Mouse (Mus musculus) stomach, embryonic 14.5 days (tissue): ENCODE measurements around the gene Rara. TPM values are rescaled to one million over a fixed set of nuclear protein-coding genes. Genes with fewer than 3 reads are reported as not detected.
A peak's percentile ranks its signal among the peaks of the same experiment; 100 is the strongest.

ENCODE experiments used
- ATAC-seq: fragments of 200-750 bp; cut with Nextera tagmentation; 2 replicates; pipeline ENCODE4 v1.8.0; 2017; ENCODE audit warnings: low read depth, moderate TSS enrichment; ENCODE audit not compliant: insufficient number of reproducible peaks, insufficient read depth, low FRiP score
- H3K27ac ChIP-seq: fragments of 300-500 bp; sonication (generic); 2 replicates; pipeline ENCODE4 v1.5.1; 2014; ENCODE audit warnings: mild to moderate bottlenecking, low read length, moderate library complexity, mixed read lengths
- H3K27me3 ChIP-seq: fragments of 300-500 bp; sonication (generic); 2 replicates; pipeline ENCODE4 v1.6.1; 2014; ENCODE audit warnings: low read length, control low read depth, mixed read lengths; ENCODE audit not compliant: control insufficient read depth, insufficient read depth
- H3K36me3 ChIP-seq: fragments of 300-500 bp; sonication (generic); 2 replicates; pipeline ENCODE4 v1.6.1; 2014; ENCODE audit warnings: mild to moderate bottlenecking, control low read depth, low read length, moderate library complexity, mixed read lengths; ENCODE audit not compliant: control insufficient read depth, insufficient read depth
- H3K4me1 ChIP-seq: fragments of 300-500 bp; sonication (generic); 2 replicates; pipeline ENCODE4 v1.6.1; 2014; ENCODE audit warnings: low read length, control low read depth, mixed read lengths; ENCODE audit not compliant: control insufficient read depth, insufficient read depth
- H3K4me2 ChIP-seq: fragments of 300-500 bp; sonication (generic); replicated peaks from 2 replicates; pipeline ENCODE4 v1.6.1; 2014; ENCODE audit warnings: low read depth, low read length, control low read depth
- H3K4me3 ChIP-seq: fragments of 300-500 bp; sonication (generic); 2 replicates; pipeline ENCODE4 v1.5.1; 2014; ENCODE audit warnings: low read depth, low read length, control low read depth
- H3K9ac ChIP-seq: fragments of 300-500 bp; sonication (generic); replicated peaks from 2 replicates; pipeline ENCODE4 v1.6.1; 2014; ENCODE audit warnings: low read depth, mild to moderate bottlenecking, control low read depth, low read length, moderate library complexity, mixed read lengths
- H3K9me3 ChIP-seq: fragments of 300-500 bp; sonication (generic); 2 replicates; pipeline ENCODE4 v1.6.1; 2016; ENCODE audit warnings: low read depth, low read length, control low read depth; ENCODE audit not compliant: control insufficient read depth
- WGBS: fragments of 180-500 bp; shearing (Covaris S2); extraction: QIAGEN DNeasy Blood & Tissue Kit; methylation state at CpG from one replicate; pipeline ENCODE4 v1.1.7; 2014; 5-methylcytosine and 5-hydroxymethylcytosine counted together
- polyA plus RNA-seq: library from polyadenylated mRNA; unstranded; fragments of >200 nt; fragmentation: Nextera tagmentation; extraction: Ambion mirVana; gene quantifications from 2 replicates; pipeline ENCODE4 v1.2.1, GENCODE M21; 2014

Rara gene
- polyA plus RNA-seq, 1 experiment from 2014 or later: 54.0 TPM

DNA sequence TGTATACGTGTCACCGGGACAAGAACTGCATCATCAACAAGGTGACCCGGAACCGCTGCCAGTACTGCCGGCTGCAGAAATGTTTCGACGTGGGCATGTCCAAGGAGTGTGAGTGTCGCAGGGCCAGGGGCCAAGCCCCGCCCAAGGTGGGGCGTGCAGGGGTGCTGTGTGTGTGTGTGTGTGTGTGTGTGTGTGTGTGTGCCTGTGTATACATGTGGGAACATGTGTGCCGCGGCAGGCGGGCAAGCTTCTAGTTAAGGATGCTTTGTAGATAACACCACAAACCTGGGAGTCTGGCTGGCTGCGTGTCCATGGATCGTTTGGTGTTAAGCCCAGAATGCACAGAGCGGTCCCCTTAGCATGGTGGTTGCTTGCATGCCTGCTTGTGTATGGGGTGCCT is 40.5 kb downstream of the Rara start:
- Histone ChIP-seq H3K9ac (no peak overlapping the region; the same call in 1 of the 2 replicates), H3K27me3 (no peaks in the 10 kb centered on the region), H3K9me3 (no peaks in the 10 kb centered on the region), H3K36me3 (peaks cover 54% of the 10 kb centered on the region), H3K4me1 (peaks cover 82% of the 10 kb centered on the region), H3K4me2 (peak overlapping the region; percentile 25; the same call in 1 of the 2 replicates), H3K4me3 (no peak overlapping the region), H3K27ac (peak overlapping the region; percentile 74)
- WGBS: 28% methylated on average over 16 of the region's 16 CpGs
- no peak for ATAC-seq

DNA sequence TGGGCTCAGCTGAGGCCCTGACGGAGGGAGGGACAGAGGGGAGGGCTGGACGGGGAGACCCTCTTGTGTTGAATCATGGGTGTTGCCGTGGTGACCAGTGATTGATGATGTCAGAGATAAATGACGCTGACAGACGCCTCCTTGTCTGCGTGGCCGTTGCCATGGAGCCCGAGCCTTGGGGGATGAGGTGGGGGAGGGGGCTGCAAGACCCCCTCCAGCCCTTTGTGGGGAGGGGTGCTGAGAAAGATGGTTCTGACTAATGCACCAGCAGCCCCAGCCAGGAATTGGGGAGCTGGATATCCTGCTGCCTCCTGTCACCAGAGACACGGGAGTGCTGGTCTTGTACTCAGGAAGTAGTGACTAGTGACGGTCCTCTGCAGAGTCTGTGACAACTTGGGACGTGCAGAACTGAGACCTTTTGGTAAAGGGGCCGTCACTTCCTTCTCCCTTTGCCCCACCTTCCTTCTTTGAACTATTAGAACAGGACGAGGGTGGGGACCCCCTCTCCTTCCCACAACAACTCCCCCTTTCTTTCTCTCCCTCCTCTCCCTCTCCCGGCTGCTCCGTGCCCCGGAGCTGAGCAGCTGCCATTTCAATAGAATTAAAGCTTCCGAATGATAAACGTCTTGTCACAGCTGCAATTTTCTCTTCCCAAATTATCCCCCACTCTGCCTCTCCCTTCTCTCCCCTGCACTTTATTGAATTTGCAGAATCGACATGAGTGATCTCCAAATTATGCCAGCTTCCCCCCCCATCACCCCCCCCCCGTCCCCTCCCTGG is 41.3 kb downstream of the Rara start:
- H3K9me3 ChIP-seq: no peaks in the 10 kb centered on the region
- H3K27me3 ChIP-seq: no peaks in the 10 kb centered on the region
- no peak overlapping the region; the same call in 1 of the 2 replicates for H3K9ac ChIP-seq
- WGBS: 6% methylated on average over 20 of the region's 20 CpGs
- no peak for ATAC-seq
- H3K4me1 ChIP-seq: peaks cover 78% of the 10 kb centered on the region
- H3K4me2 ChIP-seq: peak overlapping the region; percentile 25; the same call in 1 of the 2 replicates
- peak overlapping the region; percentile 74 for H3K27ac ChIP-seq
- H3K36me3 ChIP-seq: peaks cover 62% of the 10 kb centered on the region
- no peak overlapping the region for H3K4me3 ChIP-seq

DNA sequence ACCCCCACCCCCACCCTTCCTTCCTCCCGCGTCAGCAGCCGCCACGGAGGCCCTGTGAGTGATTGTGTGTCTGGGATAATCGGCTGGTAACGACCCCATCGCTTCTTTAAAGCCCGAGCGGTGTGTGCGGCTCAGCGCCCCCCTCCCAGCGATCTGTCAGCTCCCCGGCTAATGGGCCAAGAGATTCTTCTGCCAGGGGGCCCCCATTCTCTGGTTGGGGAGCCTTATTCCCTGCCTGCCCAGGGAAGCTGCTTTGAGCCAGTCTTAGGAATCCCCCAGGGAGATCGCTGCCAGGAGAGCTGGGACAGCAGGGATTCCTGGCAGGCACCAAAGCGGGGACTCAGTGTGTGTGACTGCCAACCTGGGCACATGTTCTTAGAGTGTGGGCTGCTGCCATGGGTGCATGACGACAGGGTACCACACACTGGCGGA is 41.9 kb downstream of the Rara start:
- peak overlapping the region; percentile 48 for H3K27ac ChIP-seq
- no peak for ATAC-seq
- H3K9ac ChIP-seq: no peak overlapping the region
- WGBS: 15% methylated on average over 17 of the region's 17 CpGs
- peaks cover 72% of the 10 kb centered on the region for H3K4me1 ChIP-seq
- H3K36me3 ChIP-seq: peaks cover 67% of the 10 kb centered on the region
- H3K4me2 ChIP-seq: no peak overlapping the region
- no peaks in the 10 kb centered on the region for H3K27me3 ChIP-seq
- no peak overlapping the region for H3K4me3 ChIP-seq
- no peaks in the 10 kb centered on the region for H3K9me3 ChIP-seq

DNA sequence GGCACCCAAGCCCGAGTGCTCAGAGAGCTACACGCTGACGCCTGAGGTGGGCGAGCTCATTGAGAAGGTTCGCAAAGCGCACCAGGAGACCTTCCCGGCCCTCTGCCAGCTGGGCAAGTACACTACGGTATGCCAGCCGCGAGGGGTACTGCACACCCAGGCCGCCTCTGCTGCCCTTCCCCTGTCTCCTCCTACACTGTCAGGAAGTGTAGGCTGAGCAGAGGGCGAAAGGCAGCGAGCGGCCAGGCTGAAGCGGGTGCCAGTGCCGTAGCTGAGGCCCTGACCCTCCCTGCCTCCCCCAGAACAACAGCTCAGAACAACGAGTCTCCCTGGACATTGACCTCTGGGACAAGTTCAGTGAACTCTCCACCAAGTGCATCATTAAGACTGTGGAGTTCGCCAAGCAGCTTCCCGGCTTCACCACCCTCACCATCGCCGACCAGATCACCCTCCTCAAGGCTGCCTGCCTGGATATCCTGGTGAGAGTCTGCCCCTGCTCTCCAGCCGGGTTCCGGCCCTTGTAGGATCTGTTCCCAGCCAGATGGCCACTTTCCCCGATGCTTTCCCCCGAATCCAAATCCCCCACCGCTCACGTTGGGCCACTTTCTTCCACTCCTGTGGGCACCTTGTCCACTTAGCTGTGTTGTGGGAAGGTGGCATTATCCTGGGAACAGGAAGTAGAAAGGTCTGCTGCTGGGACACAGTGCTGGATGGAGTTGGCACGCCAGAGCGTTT is 42.7 kb downstream of the Rara start:
- no peak overlapping the region for H3K4me2 ChIP-seq
- H3K27me3 ChIP-seq: no peaks in the 10 kb centered on the region

DNA sequence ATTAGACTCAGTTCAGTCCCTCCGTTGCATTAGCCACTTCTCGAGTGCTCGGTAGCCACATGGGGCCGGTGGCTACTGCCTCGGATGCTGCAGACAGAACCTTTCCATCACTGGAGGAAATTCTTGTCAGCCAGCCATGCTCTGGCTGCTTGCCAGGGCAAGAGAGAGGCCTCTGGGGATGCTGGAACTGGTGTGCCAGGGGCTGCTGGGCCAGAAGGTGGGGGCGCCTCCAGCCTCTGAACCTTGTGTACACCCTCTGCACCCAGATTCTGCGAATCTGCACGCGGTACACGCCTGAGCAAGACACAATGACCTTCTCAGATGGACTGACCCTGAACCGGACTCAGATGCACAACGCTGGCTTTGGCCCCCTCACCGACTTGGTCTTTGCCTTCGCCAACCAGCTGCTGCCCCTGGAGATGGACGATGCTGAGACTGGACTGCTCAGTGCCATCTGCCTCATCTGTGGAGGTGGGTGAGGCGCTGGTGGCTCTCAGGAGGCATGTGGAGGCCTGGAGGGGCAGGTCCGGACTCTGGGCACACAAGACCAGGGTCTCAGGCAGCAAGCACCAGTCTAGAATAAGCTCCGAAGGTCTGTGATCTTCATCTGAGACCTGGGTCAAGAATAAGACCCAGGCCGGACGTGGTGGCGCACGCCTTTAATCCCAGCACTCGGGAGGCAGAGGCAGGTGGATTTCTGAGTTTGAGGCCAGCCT is 43.9 kb downstream of the Rara start:
- Histone ChIP-seq H3K9ac (no peak overlapping the region), H3K27me3 (no peaks in the 10 kb centered on the region), H3K27ac (peak overlapping the region; percentile 34; the same call in 1 of the 2 replicates), H3K36me3 (peaks cover 68% of the 10 kb centered on the region), H3K9me3 (no peaks in the 10 kb centered on the region), H3K4me1 (peaks cover 52% of the 10 kb centered on the region), H3K4me3 (no peak overlapping the region), H3K4me2 (no peak overlapping the region)
- no peak for ATAC-seq
- WGBS: 65% methylated on average over 23 of the region's 23 CpGs

More for the DNA sequence above, 42.7 kb downstream of the Rara start:
- no peak for ATAC-seq
- Histone ChIP-seq H3K9ac (no peak overlapping the region), H3K4me3 (no peak overlapping the region), H3K4me1 (peaks cover 63% of the 10 kb centered on the region), H3K9me3 (no peaks in the 10 kb centered on the region), H3K27ac (peak overlapping the region; percentile 34; the same call in 1 of the 2 replicates), H3K36me3 (peaks cover 72% of the 10 kb centered on the region)
- WGBS: 66% methylated on average over 29 of the region's 29 CpGs

DNA sequence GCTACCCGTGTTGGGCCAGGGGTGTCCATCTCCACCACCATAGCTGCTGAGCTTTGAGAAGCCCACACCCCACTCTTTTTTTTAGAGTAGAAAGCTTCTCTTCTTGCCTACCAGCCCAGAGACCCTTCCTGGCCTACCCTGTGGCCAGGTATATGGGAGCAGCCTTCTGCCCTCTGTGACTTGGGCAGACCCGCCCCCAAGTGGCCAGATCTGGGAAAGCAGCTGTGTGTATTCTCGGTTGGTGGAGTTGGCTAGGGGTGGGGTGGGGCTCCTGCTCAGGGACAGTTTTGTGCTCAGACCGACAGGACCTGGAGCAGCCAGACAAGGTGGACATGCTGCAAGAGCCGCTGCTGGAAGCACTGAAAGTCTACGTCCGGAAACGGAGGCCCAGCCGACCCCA is 44.6 kb downstream of the Rara start:
- Histone ChIP-seq H3K9me3 (no peaks in the 10 kb centered on the region), H3K36me3 (peaks cover 61% of the 10 kb centered on the region), H3K4me3 (no peak overlapping the region), H3K27me3 (no peaks in the 10 kb centered on the region), H3K4me2 (no peak overlapping the region), H3K9ac (no peak overlapping the region), H3K27ac (no peak overlapping the region), H3K4me1 (peaks cover 45% of the 10 kb centered on the region)
- ATAC-seq: 0 out of 2 replicates have a peak, but pooled peaks have one; percentile 24
- 52% methylated on average over 9 of the region's 9 CpGs for WGBS

DNA sequence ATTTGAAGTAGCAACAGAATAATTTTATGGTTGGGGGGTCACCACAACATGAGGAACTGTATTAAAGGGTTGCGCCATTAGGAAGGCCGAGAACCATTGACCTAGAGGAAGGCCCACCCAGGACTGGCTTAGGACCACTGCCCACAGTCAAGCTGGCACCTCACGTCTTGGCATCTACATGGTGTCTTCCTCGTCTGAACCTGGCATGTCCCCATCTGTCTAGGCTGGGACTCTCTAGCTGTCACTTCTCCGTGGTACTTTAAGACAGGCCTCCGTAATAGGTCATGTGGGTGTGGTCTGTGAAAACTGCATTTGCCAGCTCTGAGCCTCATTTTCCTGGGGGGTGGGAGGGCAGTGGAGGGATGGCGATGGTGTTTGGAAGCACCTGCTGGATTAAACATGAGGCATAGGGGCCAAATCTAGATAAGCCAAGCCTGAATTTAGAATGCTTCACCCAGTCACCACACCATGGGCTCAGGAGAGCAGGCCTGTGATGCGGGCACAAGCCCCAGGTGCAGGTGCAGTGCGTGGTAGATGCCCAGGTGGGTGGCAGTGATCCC is 45.3 kb downstream of the Rara start:
- Histone ChIP-seq H3K27ac (no peak overlapping the region), H3K36me3 (peaks cover 58% of the 10 kb centered on the region), H3K27me3 (no peaks in the 10 kb centered on the region), H3K4me3 (no peak overlapping the region), H3K4me1 (peaks cover 38% of the 10 kb centered on the region), H3K4me2 (no peak overlapping the region), H3K9me3 (no peaks in the 10 kb centered on the region), H3K9ac (no peak overlapping the region)
- ATAC-seq: no peak
- 92% methylated on average over 9 of the region's 9 CpGs for WGBS

DNA sequence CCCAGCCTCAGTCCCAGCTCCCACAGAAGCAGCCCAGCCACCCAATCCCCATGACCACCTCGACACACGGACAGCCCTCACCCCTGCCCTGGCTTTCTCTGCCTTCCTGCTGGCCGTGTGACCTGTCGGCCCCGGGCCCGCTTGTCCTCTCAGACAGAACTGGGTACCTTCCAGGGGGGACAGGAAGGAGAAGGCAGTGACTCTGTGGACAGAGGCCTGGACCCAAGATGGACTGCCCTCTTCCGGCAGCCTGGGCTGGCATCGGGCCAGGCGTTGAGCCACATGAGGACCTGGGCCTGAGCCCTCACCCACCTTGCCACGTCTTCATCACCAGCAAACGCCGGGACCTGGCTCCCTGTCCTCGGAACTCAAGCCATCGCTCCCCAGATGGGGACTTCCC is 46.0 kb downstream of the Rara start:
- Histone ChIP-seq H3K4me1 (peaks cover 31% of the 10 kb centered on the region), H3K9me3 (no peaks in the 10 kb centered on the region), H3K36me3 (peaks cover 53% of the 10 kb centered on the region), H3K4me3 (no peak overlapping the region), H3K4me2 (no peak overlapping the region), H3K27ac (no peak overlapping the region), H3K9ac (no peak overlapping the region), H3K27me3 (no peaks in the 10 kb centered on the region)
- WGBS: 86% methylated on average over 14 of the region's 14 CpGs
- ATAC-seq: no peak
